Mouse (Mus musculus): Measurements from ENCODE around the gene Rpl36a.

- TF ChIP-seq HCFC1 (IDR thresholded peaks at IDR 0.05; ENCODE audit: borderline replicate concordance, insufficient read depth, low read length) (no peak), ZNF384 (IDR thresholded peaks at IDR 0.05; ENCODE audit: low read depth, low read length) (no peak)
These were observed 34.9 kb downstream of the Rpl36a start for GRCm38 (mm10) chrX:134620254-134620865.
